Mouse (Mus musculus) hindbrain, embryonic 12.5 days (tissue): ENCODE measurements around the gene Nr2f6. TPM values are rescaled to one million over a fixed set of nuclear protein-coding genes. Genes with fewer than 3 reads are reported as not detected.
"Not testable (repeated sequence)": the region's sequence is repeated elsewhere in the genome, so short reads cannot be mapped to it uniquely, and the experiment has no call there.

Source experiments
- ATAC-seq: fragments of 200-750 bp; cut with Nextera tagmentation; 2 replicates; pipeline ENCODE4 v1.8.0; 2017; ENCODE audit warnings: moderate TSS enrichment; ENCODE audit not compliant: low FRiP score
- H3K27ac ChIP-seq: fragments of 300-500 bp; sonication (generic); 2 replicates; pipeline ENCODE4 v1.5.1; 2016; ENCODE audit warnings: mild to moderate bottlenecking
- H3K27me3 ChIP-seq: fragments of 300-500 bp; sonication (generic); 2 replicates; pipeline ENCODE4 v1.6.1; 2016; ENCODE audit warnings: mild to moderate bottlenecking
- H3K36me3 ChIP-seq: fragments of 300-500 bp; sonication (generic); 2 replicates; pipeline ENCODE4 v1.6.1; 2016; ENCODE audit warnings: mild to moderate bottlenecking
- H3K4me1 ChIP-seq: fragments of 300-500 bp; sonication (generic); 2 replicates; pipeline ENCODE4 v1.6.1; 2016
- H3K4me2 ChIP-seq: fragments of 300-500 bp; sonication (generic); replicated peaks from 2 replicates; pipeline ENCODE4 v1.6.1; 2016; ENCODE audit warnings: mild to moderate bottlenecking
- H3K4me3 ChIP-seq: fragments of 300-500 bp; sonication (generic); 2 replicates; pipeline ENCODE4 v1.5.1; 2016; ENCODE audit warnings: mild to moderate bottlenecking
- H3K9ac ChIP-seq: fragments of 300-500 bp; sonication (generic); 2 replicates; pipeline ENCODE4 v1.6.1; 2016; ENCODE audit warnings: mild to moderate bottlenecking, moderate library complexity
- H3K9me3 ChIP-seq: fragments of 300-500 bp; sonication (generic); replicated peaks from 2 replicates; pipeline ENCODE4 v1.6.1; 2016; ENCODE audit warnings: mild to moderate bottlenecking
- WGBS: fragments of 180-500 bp; shearing (Covaris S2); methylation state at CpG from one replicate; pipeline ENCODE4 v1.1.7; 2016; 5-methylcytosine and 5-hydroxymethylcytosine counted together
- polyA plus RNA-seq: library from polyadenylated mRNA; unstranded; fragments of >200 nt; fragmentation: Nextera tagmentation; extraction: Ambion mirVana; gene quantifications from 2 replicates; pipeline ENCODE4 v1.2.1, GENCODE M21; 2016

Gene Nr2f6
- polyA plus RNA-seq, 1 experiment from 2014 or later, result 65.2 TPM

- no peak for ATAC-seq
- H3K9ac ChIP-seq, result no peak overlapping the region
- H3K36me3 ChIP-seq, result peaks cover 50% of the 10 kb centered on the region
- H3K4me1 ChIP-seq, result no peaks in the 10 kb centered on the region
- H3K4me2 ChIP-seq, result no peak overlapping the region
- 74% methylated on average over 5 of the region's 5 CpGs for WGBS
- no peak overlapping the region for H3K4me3 ChIP-seq
- H3K27ac ChIP-seq, result no peak overlapping the region
- no peaks in the 10 kb centered on the region for H3K9me3 ChIP-seq
- no peaks in the 10 kb centered on the region for H3K27me3 ChIP-seq
These were observed 41.1 kb downstream of the Nr2f6 start for GRCm38 (mm10) chr8:71340625-71341024.

GRCm38 (mm10) chr8:71337834-71338233, 43.9 kb downstream of the Nr2f6 start:
- not testable (repeated sequence) for H3K4me1 ChIP-seq, ATAC-seq, H3K4me3 ChIP-seq, H3K27ac ChIP-seq, H3K9me3 ChIP-seq, H3K4me2 ChIP-seq, H3K9ac ChIP-seq, H3K27me3 ChIP-seq
- H3K36me3 ChIP-seq, result peaks cover 42% of the 10 kb centered on the region
- WGBS, result 98% methylated on average over 6 of the region's 6 CpGs

DNA sequence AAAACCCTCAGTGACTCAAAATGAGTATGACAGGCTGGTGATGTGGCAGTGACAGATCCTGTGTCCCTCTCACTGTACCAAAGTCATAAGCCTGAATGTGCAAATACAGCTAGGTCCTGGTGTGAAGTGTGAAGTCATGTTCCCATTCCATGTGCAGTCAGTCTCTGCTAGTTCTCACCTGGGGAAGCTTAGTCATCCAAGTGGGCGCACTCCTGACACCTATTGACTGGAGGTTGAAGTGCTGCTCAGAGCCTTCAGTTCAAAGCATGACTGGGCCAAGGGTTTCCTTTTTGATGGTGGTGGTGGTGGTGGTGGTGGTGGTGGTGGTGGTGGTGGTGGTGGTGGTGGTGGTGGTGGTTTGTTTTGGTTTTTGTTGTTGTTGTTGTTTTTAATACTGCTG, 56.9 kb downstream of the Nr2f6 start:
- H3K9me3 ChIP-seq, result no peaks in the 10 kb centered on the region
- ATAC-seq, result no peak
- H3K9ac ChIP-seq, result no peak overlapping the region
- no peak overlapping the region for H3K4me2 ChIP-seq
- H3K4me3 ChIP-seq, result no peak overlapping the region
- H3K4me1 ChIP-seq, result no peaks in the 10 kb centered on the region
- H3K36me3 ChIP-seq, result peaks cover 76% of the 10 kb centered on the region
- WGBS, result 100% methylated on average over 1 of the region's 1 CpGs
- H3K27ac ChIP-seq, result no peak overlapping the region
- no peaks in the 10 kb centered on the region for H3K27me3 ChIP-seq

Other genes with a start within 250 kb of the Nr2f6 start
- 28.4 and 30.4 TPM in 2 replicates for gene Myo9b, start 109.2 kb downstream of the Nr2f6 start, polyA plus RNA-seq
- 51.2 and 52.6 TPM in 2 replicates for gene Haus8, start 109.0 kb downstream of the Nr2f6 start, polyA plus RNA-seq
- gene Use1, start 15.1 kb downstream of the Nr2f6 start, polyA plus RNA-seq, result 80.8 and 82.4 TPM in 2 replicates
- gene Ocel1, start 10.7 kb downstream of the Nr2f6 start, polyA plus RNA-seq, result 5.8 and 6.7 TPM in 2 replicates
- gene Ushbp1, start 13.8 kb upstream of the Nr2f6 start, polyA plus RNA-seq, result 5.7 and 6.8 TPM in 2 replicates
- 91.1 and 104 TPM in 2 replicates for gene Babam1, start 14.9 kb upstream of the Nr2f6 start, polyA plus RNA-seq
- gene Ankle1, start 24.1 kb upstream of the Nr2f6 start, polyA plus RNA-seq, result 22.0 and 26.4 TPM in 2 replicates
- 107 and 108 TPM in 2 replicates for gene Abhd8, start 81.7 kb upstream of the Nr2f6 start, polyA plus RNA-seq
- 194 and 214 TPM in 2 replicates for gene Mrpl34, start 83.0 kb upstream of the Nr2f6 start, polyA plus RNA-seq
- 155 and 161 TPM in 2 replicates for gene Dda1, start 87.2 kb upstream of the Nr2f6 start, polyA plus RNA-seq
- 18.0 and 19.6 TPM in 2 replicates for gene Ano8, start 104.0 kb upstream of the Nr2f6 start, polyA plus RNA-seq
- 15.3 and 16.5 TPM in 2 replicates for gene Gtpbp3, start 106.1 kb upstream of the Nr2f6 start, polyA plus RNA-seq
- 39.7 and 42.4 TPM in 2 replicates for gene Plvap, start 129.8 kb upstream of the Nr2f6 start, polyA plus RNA-seq
- gene Ccdc194, start 143.8 kb upstream of the Nr2f6 start, polyA plus RNA-seq, result 0.67 and 0.70 TPM in 2 replicates
- gene Bst2, start 155.5 kb upstream of the Nr2f6 start, polyA plus RNA-seq, result 12.9 and 13.4 TPM in 2 replicates
- 51.7 and 58.4 TPM in 2 replicates for gene Mvb12a, start 161.0 kb upstream of the Nr2f6 start, polyA plus RNA-seq
- gene Tmem221, start 176.9 kb upstream of the Nr2f6 start, polyA plus RNA-seq, result 0.18 and 0.56 TPM in 2 replicates
- gene Nxnl1, start 184.6 kb upstream of the Nr2f6 start, polyA plus RNA-seq, result not detected in 2 replicates
- gene Slc27a1, start 186.9 kb upstream of the Nr2f6 start, polyA plus RNA-seq, result 51.3 and 54.8 TPM in 2 replicates
- 197 and 202 TPM in 2 replicates for gene Pgls, start 210.2 kb upstream of the Nr2f6 start, polyA plus RNA-seq
- 5.3 and 6.3 TPM in 2 replicates for gene Fam129c, start 215.7 kb upstream of the Nr2f6 start, polyA plus RNA-seq
- 63.7 and 65.9 TPM in 2 replicates for gene Colgalt1, start 229.0 kb upstream of the Nr2f6 start, polyA plus RNA-seq